Mouse (Mus musculus) layer of hippocampus, postnatal 10 days (tissue): Measurements from ENCODE around the gene Ppp1r13b. TPM values are rescaled to one million over a fixed set of nuclear protein-coding genes. Genes with fewer than 3 reads are reported as not detected.

ENCODE experiments used
- DNase-seq, 2 experiments: peaks; one replicate each; pipeline ENCODE4 v3.0.0; 2021; ENCODE audit warnings: low spot score in 2 of 2
- total RNA-seq, 2 experiments: library from RNA; stranded (reverse); gene quantifications; 2 replicates each; pipeline ENCODE4 v1.2.3; 2021

Gene Ppp1r13b
- total RNA-seq, 2 experiments from 2014 or later, result 66.3 to 69.1 TPM

- DNase-seq, result no peak
These were observed 25.1 kb downstream of the Ppp1r13b start for GRCm38 (mm10) chr12:111882852-111883251.

GRCm38 (mm10) chr12:111882022-111882421 is 25.9 kb downstream of the Ppp1r13b start:
- no peak for DNase-seq

GRCm38 (mm10) chr12:111878213-111878612 is 29.7 kb downstream of the Ppp1r13b start:
- peak; percentile 86 to 87 for DNase-seq

GRCm38 (mm10) chr12:111875499-111875898 is 32.4 kb downstream of the Ppp1r13b start:
- DNase-seq, result no peak

GRCm38 (mm10) chr12:111874601-111875140 is 33.2 kb downstream of the Ppp1r13b start:
- DNase-seq, result no peak

GRCm38 (mm10) chr12:111872079-111872478 is 35.8 kb downstream of the Ppp1r13b start:
- DNase-seq, result no peak

- DNase-seq, result no peak
These were observed 37.1 kb downstream of the Ppp1r13b start for GRCm38 (mm10) chr12:111870811-111871210.

- DNase-seq, result no peak
These were observed 38.1 kb downstream of the Ppp1r13b start for GRCm38 (mm10) chr12:111869806-111870205.

GRCm38 (mm10) chr12:111864206-111864824 is 43.6 kb downstream of the Ppp1r13b start:
- no peak for DNase-seq

- no peak for DNase-seq
These were observed 52.5 kb downstream of the Ppp1r13b start for GRCm38 (mm10) chr12:111855448-111855847.

- no peak for DNase-seq
These were observed 54.4 kb downstream of the Ppp1r13b start for GRCm38 (mm10) chr12:111853546-111853945.

GRCm38 (mm10) chr12:111853011-111853436 is 54.9 kb downstream of the Ppp1r13b start:
- DNase-seq, result no peak

GRCm38 (mm10) chr12:111851745-111852144 is 56.2 kb downstream of the Ppp1r13b start:
- no peak for DNase-seq

GRCm38 (mm10) chr12:111851235-111851634 is 56.7 kb downstream of the Ppp1r13b start:
- no peak for DNase-seq

- no peak for DNase-seq
These were observed 59.6 kb downstream of the Ppp1r13b start for GRCm38 (mm10) chr12:111848300-111848798.

GRCm38 (mm10) chr12:111846815-111847214 is 61.1 kb downstream of the Ppp1r13b start:
- no peak for DNase-seq

GRCm38 (mm10) chr12:111845953-111846352 is 62.0 kb downstream of the Ppp1r13b start:
- no peak for DNase-seq

- DNase-seq, result no peak
These were observed 64.4 kb downstream of the Ppp1r13b start for GRCm38 (mm10) chr12:111843470-111843869.

GRCm38 (mm10) chr12:111842565-111843433 is 65.1 kb downstream of the Ppp1r13b start:
- peak in 1 of 2 experiments; percentile 7 for DNase-seq

- no peak for DNase-seq
These were observed 74.5 kb downstream of the Ppp1r13b start for GRCm38 (mm10) chr12:111833457-111833856.

GRCm38 (mm10) chr12:111832643-111833042 is 75.3 kb downstream of the Ppp1r13b start:
- DNase-seq, result no peak

GRCm38 (mm10) chr12:111830375-111830774 is 77.5 kb downstream of the Ppp1r13b start:
- DNase-seq, result no peak
